Mouse (Mus musculus) layer of hippocampus, adult 8-10 months (tissue): ENCODE data around the gene Olfr228. TPM values are rescaled to one million over a fixed set of nuclear protein-coding genes. Genes with fewer than 3 reads are reported as not detected.
"Not testable (repeated sequence)": the region's sequence is repeated elsewhere in the genome, so short reads cannot be mapped to it uniquely, and the experiment has no call there.

ENCODE experiments used
- DNase-seq, 2 experiments: peaks; one replicate each; pipeline ENCODE4 v3.0.0; 2022; ENCODE audit warnings: low spot score in 2 of 2
- total RNA-seq, 4 experiments: library from RNA; stranded (reverse); gene quantifications; 2 replicates each; pipeline ENCODE4 v1.2.4; 2022

Olfr228 gene
- not detected for total RNA-seq

- no peak for DNase-seq
Observed at GRCm38 (mm10) chr2:86487286-86487685, at the start of gene Olfr228. TSS of gene Olfr228 (minus strand) at chr2:86487386.

- DNase-seq, result peak; percentile 9 to 38
Observed at GRCm38 (mm10) chr2:86530991-86531390, 43.8 kb upstream of the Olfr228 start.

GRCm38 (mm10) chr2:86508161-86508560, 21.0 kb upstream of the Olfr228 start, which contains the start of gene Olfr1076:
TSS of gene Olfr1076 (plus strand) at chr2:86508461.
- DNase-seq, result no peak

GRCm38 (mm10) chr2:86464442-86465109, 22.6 kb downstream of the Olfr228 start:
- peak; percentile 13 to 59 for DNase-seq

- DNase-seq, result no peak
Observed at GRCm38 (mm10) chr2:86460434-86460833, 26.8 kb downstream of the Olfr228 start.

GRCm38 (mm10) chr2:86456169-86456568, 31.0 kb downstream of the Olfr228 start, which contains the start of gene Olfr1066:
TSS of gene Olfr1066 (minus strand) at chr2:86456269.
- DNase-seq, result no peak

GRCm38 (mm10) chr2:86450491-86450890, 36.7 kb downstream of the Olfr228 start, which contains the start of gene Olfr1065:
TSS of gene Olfr1065 (minus strand) at chr2:86450591.
- not testable (repeated sequence) for DNase-seq

- DNase-seq, result not testable (repeated sequence)
Observed at GRCm38 (mm10) chr2:86442101-86442500, 45.1 kb downstream of the Olfr228 start.

Other genes with a start within 250 kb of the Olfr228 start
- gene Olfr1048, start 247.1 kb downstream of the Olfr228 start, total RNA-seq, result not detected
- gene Olfr1049, start 229.1 kb downstream of the Olfr228 start, total RNA-seq, result not detected
- gene Olfr1051, start 208.3 kb downstream of the Olfr228 start, total RNA-seq, result not detected
- not detected for gene Olfr1052, start 194.9 kb downstream of the Olfr228 start, total RNA-seq
- gene Olfr1053, start 172.1 kb downstream of the Olfr228 start, total RNA-seq, result not detected
- not detected for gene Olfr1054, start 152.0 kb downstream of the Olfr228 start, total RNA-seq
- gene Olfr1055, start 137.1 kb downstream of the Olfr228 start, total RNA-seq, result not detected
- not detected for gene Olfr1056, start 124.9 kb downstream of the Olfr228 start, total RNA-seq
- gene Olfr1057, start 109.0 kb downstream of the Olfr228 start, total RNA-seq, result not detected
- not detected for gene Olfr1058, start 98.8 kb downstream of the Olfr228 start, total RNA-seq
- not detected for gene Olfr1061, start 73.3 kb downstream of the Olfr228 start, total RNA-seq
- not detected for gene Olfr1062, start 60.6 kb downstream of the Olfr228 start, total RNA-seq
- gene Olfr1065, start 36.8 kb downstream of the Olfr228 start, total RNA-seq, result not detected
- not detected for gene Olfr1066, start 31.1 kb downstream of the Olfr228 start, total RNA-seq
- gene Olfr1076, start 21.1 kb upstream of the Olfr228 start, total RNA-seq, result not detected
- gene Olfr1079, start 55.1 kb upstream of the Olfr228 start, total RNA-seq, result not detected
- not detected for gene Olfr1080, start 70.8 kb upstream of the Olfr228 start, total RNA-seq
- not detected for gene Olfr1082, start 111.6 kb upstream of the Olfr228 start, total RNA-seq
- not detected for gene Olfr1084, start 152.3 kb upstream of the Olfr228 start, total RNA-seq
- not detected for gene Olfr1085, start 174.6 kb upstream of the Olfr228 start, total RNA-seq
- gene Olfr1086, start 192.7 kb upstream of the Olfr228 start, total RNA-seq, result not detected
- gene Olfr1087, start 211.0 kb upstream of the Olfr228 start, total RNA-seq, result not detected
- gene Olfr1089, start 246.3 kb upstream of the Olfr228 start, total RNA-seq, result not detected